Mouse (Mus musculus): ENCODE measurements around the gene Tango6. TPM values are rescaled to one million over a fixed set of nuclear protein-coding genes. Genes with fewer than 3 reads are reported as not detected.

Tango6 gene
- polyA plus RNA-seq, 1 experiment from 2014 or later: 13.3 TPM

DNA sequence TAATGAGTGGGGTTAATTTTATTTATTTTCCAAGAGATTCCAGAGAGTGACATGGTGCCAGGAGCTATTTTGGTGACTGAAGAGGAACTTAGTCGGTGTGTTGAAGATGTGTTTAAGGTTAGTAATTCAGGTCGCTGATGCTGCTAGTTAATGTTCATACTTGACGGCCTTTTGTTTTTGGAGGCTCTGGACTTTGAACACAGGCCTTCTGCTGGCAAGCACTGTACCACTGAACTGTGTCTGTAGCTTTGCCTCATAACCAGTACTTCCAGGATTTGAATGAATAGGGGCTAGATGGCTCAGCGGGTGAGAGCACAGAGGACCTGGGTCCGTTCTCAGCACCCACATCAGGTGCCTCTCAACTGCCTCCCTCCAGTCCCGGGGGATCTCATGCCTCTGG, 17.3 kb downstream of the Tango6 start:
- Histone ChIP-seq H3K4me3 (replicated peaks) (no peak overlapping the region), H3K36me3 (peaks cover 62% of the 10 kb centered on the region), H3K9ac (replicated peaks) (no peak overlapping the region), H3K27me3 (no peaks in the 10 kb centered on the region), H3K27ac (no peak overlapping the region), H3K4me1 (replicated peaks) (peaks cover 14% of the 10 kb centered on the region), H3K4me2 (no peak overlapping the region), H3K9me3 (no peaks in the 10 kb centered on the region)
- ATAC-seq (ENCODE audit: insufficient number of reproducible peaks, insufficient read depth, low FRiP score, low TSS enrichment, low read depth): no peak
- 92% methylated on average over 6 of the region's 6 CpGs for WGBS

DNA sequence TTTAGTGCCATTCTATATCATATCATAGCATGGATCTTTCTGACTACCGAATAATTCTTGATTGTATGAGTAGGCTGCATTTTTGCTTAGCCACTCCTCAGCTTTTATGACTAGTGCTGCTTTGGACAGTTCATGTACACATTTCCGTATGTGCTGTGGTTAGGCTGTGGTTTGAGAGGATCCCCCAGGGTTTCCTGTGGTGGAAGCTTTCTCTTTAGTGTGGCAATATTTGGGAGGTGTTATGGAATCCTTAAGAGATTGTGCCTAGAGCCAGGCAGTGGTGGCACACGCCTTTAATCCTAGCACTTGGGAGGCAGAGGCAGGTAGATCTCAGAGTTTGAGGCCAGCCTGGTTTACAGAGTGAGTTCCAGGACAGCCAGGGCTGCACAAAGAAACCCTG, 18.5 kb downstream of the Tango6 start:
- H3K4me2 ChIP-seq: no peak overlapping the region
- H3K9ac ChIP-seq (replicated peaks): no peak overlapping the region
- H3K27ac ChIP-seq: no peak overlapping the region
- ATAC-seq (ENCODE audit: insufficient number of reproducible peaks, insufficient read depth, low FRiP score, low TSS enrichment, low read depth): no peak
- H3K36me3 ChIP-seq: peaks cover 55% of the 10 kb centered on the region
- peaks cover 14% of the 10 kb centered on the region for H3K4me1 ChIP-seq (replicated peaks)
- no peaks in the 10 kb centered on the region for H3K9me3 ChIP-seq
- WGBS: 86% methylated on average over 3 of the region's 3 CpGs
- no peaks in the 10 kb centered on the region for H3K27me3 ChIP-seq
- H3K4me3 ChIP-seq (replicated peaks): no peak overlapping the region

DNA sequence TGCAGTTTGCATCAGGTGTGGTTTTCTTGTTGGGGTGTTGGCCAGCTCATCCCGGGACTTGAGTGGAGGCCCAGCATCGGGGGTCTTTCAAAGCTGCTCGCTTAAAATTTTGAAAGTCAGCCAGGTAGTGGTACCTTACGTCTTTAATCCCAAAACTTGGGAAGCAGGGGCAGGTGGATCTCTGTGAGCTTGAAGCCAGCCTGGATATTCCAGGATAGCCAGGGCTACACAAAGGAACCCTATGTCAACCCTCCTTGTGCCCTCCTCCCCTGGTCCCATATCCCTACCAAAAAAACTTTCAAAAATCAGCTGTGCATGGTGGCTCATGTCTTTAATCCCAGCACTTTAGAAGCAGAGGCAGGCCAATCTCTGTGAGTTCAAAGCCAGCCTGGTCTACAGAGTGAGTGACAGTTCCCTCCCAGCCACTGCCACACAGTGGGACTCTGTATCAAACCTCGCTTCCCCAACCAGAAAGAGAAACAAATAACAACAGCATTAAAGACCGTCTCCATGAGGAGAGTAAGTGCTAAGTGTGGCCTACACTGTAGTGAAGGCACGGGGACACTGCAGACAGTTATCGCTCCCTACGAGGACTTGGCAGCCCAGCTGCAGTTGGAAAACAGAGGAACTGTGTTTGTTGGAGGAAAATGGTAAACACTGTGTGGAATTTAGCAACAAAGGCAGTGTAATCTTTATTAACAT, 21.5 kb downstream of the Tango6 start:
- Histone ChIP-seq H3K4me2 (no peak overlapping the region), H3K27me3 (no peaks in the 10 kb centered on the region), H3K4me3 (replicated peaks) (no peak overlapping the region), H3K4me1 (replicated peaks) (peaks cover 9% of the 10 kb centered on the region), H3K27ac (peak overlapping the region; percentile 82), H3K9ac (replicated peaks) (no peak overlapping the region), H3K36me3 (peaks cover 31% of the 10 kb centered on the region), H3K9me3 (no peaks in the 10 kb centered on the region)
- 76% methylated on average over 9 of the region's 9 CpGs for WGBS
- ATAC-seq (ENCODE audit: insufficient number of reproducible peaks, insufficient read depth, low FRiP score, low TSS enrichment, low read depth): no peak

DNA sequence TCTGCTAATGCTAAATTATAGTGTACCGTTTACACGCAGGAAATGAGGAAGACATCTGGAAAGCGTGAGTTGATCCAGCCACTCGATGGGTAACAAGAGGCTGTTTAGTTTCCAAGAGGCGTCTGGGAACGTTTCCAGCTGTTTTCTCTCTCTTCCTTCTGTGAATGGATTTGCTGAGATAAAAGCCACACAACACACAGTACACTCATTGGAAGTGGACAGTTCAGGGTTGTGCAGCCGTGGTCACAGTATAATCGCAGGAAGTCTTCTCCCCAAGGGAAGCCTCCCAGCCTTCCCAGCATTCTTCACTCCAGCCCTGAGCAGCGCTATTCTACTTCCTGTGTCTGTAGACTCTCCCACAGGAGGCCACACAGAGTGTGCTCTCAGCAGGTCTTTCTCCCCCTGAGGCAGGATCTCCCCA, 22.0 kb downstream of the Tango6 start:
- no peak overlapping the region for H3K4me3 ChIP-seq (replicated peaks)
- peaks cover 25% of the 10 kb centered on the region for H3K36me3 ChIP-seq
- peak overlapping the region; percentile 82 for H3K27ac ChIP-seq
- H3K4me1 ChIP-seq (replicated peaks): peaks cover 9% of the 10 kb centered on the region
- no peaks in the 10 kb centered on the region for H3K9me3 ChIP-seq
- WGBS: 24% methylated on average over 9 of the region's 9 CpGs
- H3K27me3 ChIP-seq: no peaks in the 10 kb centered on the region
- no peak overlapping the region for H3K4me2 ChIP-seq
- H3K9ac ChIP-seq (replicated peaks): no peak overlapping the region
- ATAC-seq (ENCODE audit: insufficient number of reproducible peaks, insufficient read depth, low FRiP score, low TSS enrichment, low read depth): no peak

DNA sequence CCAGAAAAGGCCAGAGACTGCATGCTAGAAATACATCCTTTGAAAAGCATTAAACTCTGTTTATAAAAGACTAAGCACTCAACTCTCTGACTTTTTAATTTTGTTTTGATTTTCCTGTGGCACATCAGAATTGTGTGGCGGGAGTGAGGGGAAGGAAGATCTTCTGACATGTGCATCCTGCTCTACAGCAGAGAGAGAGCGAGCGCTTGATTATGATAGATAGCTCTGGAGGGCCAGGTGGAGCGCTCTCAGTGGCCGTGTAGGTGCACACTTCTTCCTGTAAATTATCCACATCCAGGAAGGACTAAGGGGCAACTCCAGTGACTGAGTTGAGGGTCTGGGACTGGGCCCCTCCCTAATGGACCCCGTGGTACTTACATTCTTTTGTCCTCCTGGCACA, 23.3 kb downstream of the Tango6 start:
- no peak for ATAC-seq (ENCODE audit: insufficient number of reproducible peaks, insufficient read depth, low FRiP score, low TSS enrichment, low read depth)
- WGBS: 89% methylated on average over 6 of the region's 6 CpGs
- peaks cover 13% of the 10 kb centered on the region; the same call in 1 of the 2 replicates for H3K36me3 ChIP-seq
- no peak overlapping the region for H3K4me2 ChIP-seq
- H3K4me3 ChIP-seq (replicated peaks): no peak overlapping the region
- H3K9ac ChIP-seq (replicated peaks): no peak overlapping the region
- H3K4me1 ChIP-seq (replicated peaks): peaks cover 9% of the 10 kb centered on the region
- no peaks in the 10 kb centered on the region for H3K9me3 ChIP-seq
- no peaks in the 10 kb centered on the region for H3K27me3 ChIP-seq
- no peak overlapping the region for H3K27ac ChIP-seq

DNA sequence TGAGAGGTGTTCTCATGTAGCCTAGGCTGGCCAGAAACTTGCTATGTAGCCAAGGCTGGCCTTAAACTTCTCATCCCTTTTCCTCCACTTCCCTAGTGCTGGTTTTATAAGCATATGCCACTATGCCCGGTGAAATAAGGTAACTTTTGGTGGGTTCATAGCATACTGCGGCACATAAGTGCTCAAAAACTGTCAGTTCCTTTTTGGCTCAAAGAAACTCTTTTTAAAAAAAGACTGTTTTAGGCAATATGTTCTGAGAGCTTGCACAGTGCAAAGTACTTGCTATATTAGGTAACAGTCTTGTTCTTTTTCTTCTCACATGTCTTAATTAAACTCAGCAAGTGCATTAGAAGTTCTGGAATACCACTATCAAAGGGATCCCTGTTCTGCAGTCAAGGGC, 27.1 kb downstream of the Tango6 start:
- no peak for ATAC-seq (ENCODE audit: insufficient number of reproducible peaks, insufficient read depth, low FRiP score, low TSS enrichment, low read depth)
- H3K4me3 ChIP-seq (replicated peaks): no peak overlapping the region

DNA sequence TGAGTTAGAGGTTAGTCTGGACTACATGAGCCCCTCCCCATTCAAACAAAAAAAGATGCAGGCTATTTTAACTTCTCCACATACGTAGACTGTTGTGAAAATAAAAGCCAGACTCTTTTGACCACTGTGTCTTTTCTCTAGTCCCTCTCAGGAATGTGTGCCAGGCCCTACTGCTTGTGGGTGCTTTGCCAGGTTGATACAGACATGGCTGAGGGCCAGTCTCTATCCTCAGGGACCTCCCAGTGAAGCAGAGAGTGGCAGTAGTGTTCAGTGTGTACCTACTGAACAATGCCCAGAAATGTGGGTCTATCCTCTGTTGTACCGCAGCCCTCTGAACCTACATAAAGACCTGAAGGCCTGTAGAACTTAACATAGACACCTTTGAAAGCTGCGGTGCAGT, 29.6 kb downstream of the Tango6 start:
- no peak for ATAC-seq (ENCODE audit: insufficient number of reproducible peaks, insufficient read depth, low FRiP score, low TSS enrichment, low read depth)
- no peaks in the 10 kb centered on the region for H3K27me3 ChIP-seq
- H3K36me3 ChIP-seq: peaks cover 3% of the 10 kb centered on the region; the same call in 1 of the 2 replicates
- H3K9me3 ChIP-seq: no peaks in the 10 kb centered on the region
- no peak overlapping the region for H3K4me2 ChIP-seq
- no peak overlapping the region for H3K27ac ChIP-seq
- H3K4me3 ChIP-seq (replicated peaks): no peak overlapping the region
- 90% methylated on average over 3 of the region's 3 CpGs for WGBS
- H3K4me1 ChIP-seq (replicated peaks): no peaks in the 10 kb centered on the region
- no peak overlapping the region for H3K9ac ChIP-seq (replicated peaks)

More for the DNA sequence above, 27.1 kb downstream of the Tango6 start:
- Histone ChIP-seq H3K4me1 (replicated peaks) (peaks cover 1% of the 10 kb centered on the region), H3K27me3 (no peaks in the 10 kb centered on the region), H3K27ac (no peak overlapping the region), H3K9me3 (no peaks in the 10 kb centered on the region), H3K4me2 (no peak overlapping the region), H3K36me3 (peaks cover 3% of the 10 kb centered on the region; the same call in 1 of the 2 replicates), H3K9ac (replicated peaks) (no peak overlapping the region)
- 97% methylated on average over 2 of the region's 2 CpGs for WGBS

DNA sequence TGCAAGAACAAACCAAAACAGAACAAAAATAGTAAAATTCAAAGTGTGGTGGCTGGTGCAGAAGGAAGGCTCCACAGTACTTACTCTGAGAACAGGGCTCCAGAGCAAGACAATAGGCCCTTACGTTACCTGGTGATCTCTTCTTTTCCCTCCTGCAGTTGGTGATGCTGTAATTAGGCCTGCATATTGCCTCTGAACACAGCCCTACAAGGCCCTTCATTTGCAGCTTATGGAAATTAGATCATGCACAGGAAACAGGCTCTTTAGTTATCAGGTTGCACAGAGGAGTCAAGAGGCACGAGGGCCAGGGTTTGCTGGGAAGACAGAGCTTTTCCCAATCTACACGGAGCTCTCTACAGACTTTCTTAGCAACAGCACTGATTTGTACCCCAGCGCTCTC, 31.4 kb downstream of the Tango6 start:
- Histone ChIP-seq H3K4me3 (replicated peaks) (no peak overlapping the region), H3K4me1 (replicated peaks) (peaks cover 4% of the 10 kb centered on the region), H3K9me3 (no peaks in the 10 kb centered on the region), H3K9ac (replicated peaks) (no peak overlapping the region), H3K4me2 (no peak overlapping the region), H3K27ac (no peak overlapping the region), H3K36me3 (peaks cover 3% of the 10 kb centered on the region; the same call in 1 of the 2 replicates), H3K27me3 (no peaks in the 10 kb centered on the region)
- 69% methylated on average over 4 of the region's 4 CpGs for WGBS
- ATAC-seq (ENCODE audit: insufficient number of reproducible peaks, insufficient read depth, low FRiP score, low TSS enrichment, low read depth): no peak

DNA sequence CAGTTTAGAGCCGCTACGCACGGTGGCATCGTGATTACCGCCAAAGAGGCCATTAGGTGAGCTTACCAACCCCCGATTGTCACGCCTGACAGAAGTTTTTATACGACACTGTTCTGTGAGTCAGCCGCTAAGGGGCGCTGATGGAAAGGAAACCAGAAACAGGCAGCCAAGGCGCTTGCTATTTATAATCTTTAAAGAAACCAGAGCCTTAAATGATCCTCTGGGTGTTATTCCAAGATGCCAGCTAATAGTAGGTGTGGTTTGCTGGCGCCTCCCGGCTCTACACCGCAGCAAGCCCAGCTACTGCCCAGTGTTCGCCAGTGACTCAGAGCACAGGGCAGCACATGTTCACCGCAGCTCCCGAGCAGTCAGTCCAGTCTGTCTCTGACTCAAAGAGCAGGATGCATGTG, 35.2 kb downstream of the Tango6 start:
- Histone ChIP-seq H3K4me3 (replicated peaks) (no peak overlapping the region), H3K36me3 (peaks cover 29% of the 10 kb centered on the region), H3K4me2 (peak overlapping the region; percentile 22; the same call in 1 of the 2 replicates), H3K4me1 (replicated peaks) (peaks cover 8% of the 10 kb centered on the region), H3K27ac (no peak overlapping the region), H3K9ac (replicated peaks) (no peak overlapping the region), H3K27me3 (no peaks in the 10 kb centered on the region), H3K9me3 (no peaks in the 10 kb centered on the region)
- ATAC-seq (ENCODE audit: insufficient number of reproducible peaks, insufficient read depth, low FRiP score, low TSS enrichment, low read depth): peak; percentile 47; the same call in 1 of the 2 replicates
- WGBS: 18% methylated on average over 17 of the region's 17 CpGs

DNA sequence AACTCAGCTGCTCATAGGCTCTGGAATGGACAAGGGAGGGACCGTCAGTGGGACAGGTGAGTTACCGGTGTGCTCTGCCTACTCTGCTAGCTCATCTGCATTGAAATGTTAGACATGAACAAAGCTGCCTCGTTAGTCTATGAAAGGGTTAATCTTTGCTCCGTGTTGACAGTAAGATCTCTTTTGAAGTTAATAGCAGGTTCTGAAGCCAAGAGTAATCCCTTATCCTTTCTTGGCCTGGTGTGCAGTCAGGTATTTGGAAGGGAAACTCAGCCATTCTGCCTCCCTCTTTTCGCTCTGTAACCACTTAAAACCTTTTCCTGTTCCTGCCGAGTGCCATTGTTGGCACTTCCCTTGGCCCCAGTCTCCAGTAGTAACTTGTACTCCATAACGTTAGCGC, 38.1 kb downstream of the Tango6 start:
- Histone ChIP-seq H3K27me3 (no peaks in the 10 kb centered on the region), H3K9me3 (no peaks in the 10 kb centered on the region), H3K27ac (no peak overlapping the region), H3K4me2 (no peak overlapping the region), H3K9ac (replicated peaks) (no peak overlapping the region), H3K4me3 (replicated peaks) (no peak overlapping the region), H3K4me1 (replicated peaks) (peaks cover 8% of the 10 kb centered on the region), H3K36me3 (peaks cover 36% of the 10 kb centered on the region)
- 52% methylated on average over 8 of the region's 8 CpGs for WGBS
- no peak for ATAC-seq (ENCODE audit: insufficient number of reproducible peaks, insufficient read depth, low FRiP score, low TSS enrichment, low read depth)

DNA sequence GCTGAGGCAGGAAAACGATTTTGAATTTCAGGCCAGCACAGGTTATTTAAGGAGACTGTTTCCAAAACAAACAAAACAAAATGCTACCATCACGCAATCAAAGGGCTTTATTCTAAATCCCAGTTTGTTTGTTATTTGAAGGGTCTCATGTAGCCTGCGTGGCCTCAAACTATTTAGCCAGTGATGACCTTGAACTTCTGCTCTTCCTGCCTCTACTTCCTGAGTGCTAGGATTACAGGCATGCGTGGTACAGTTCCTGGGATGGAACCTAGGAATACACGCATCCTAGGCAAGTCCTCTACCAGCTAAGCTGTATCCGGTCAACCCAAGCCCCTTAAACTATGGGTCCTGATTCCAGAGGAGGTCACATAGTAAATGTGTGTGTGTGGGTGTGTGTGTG, 39.6 kb downstream of the Tango6 start:
- no peak overlapping the region for H3K9ac ChIP-seq (replicated peaks)
- H3K27ac ChIP-seq: no peak overlapping the region
- peaks cover 44% of the 10 kb centered on the region for H3K36me3 ChIP-seq
- 78% methylated on average over 6 of the region's 6 CpGs for WGBS
- ATAC-seq (ENCODE audit: insufficient number of reproducible peaks, insufficient read depth, low FRiP score, low TSS enrichment, low read depth): no peak
- H3K9me3 ChIP-seq: no peaks in the 10 kb centered on the region
- H3K4me1 ChIP-seq (replicated peaks): peaks cover 13% of the 10 kb centered on the region
- H3K4me2 ChIP-seq: no peak overlapping the region
- H3K4me3 ChIP-seq (replicated peaks): no peak overlapping the region
- no peaks in the 10 kb centered on the region for H3K27me3 ChIP-seq

DNA sequence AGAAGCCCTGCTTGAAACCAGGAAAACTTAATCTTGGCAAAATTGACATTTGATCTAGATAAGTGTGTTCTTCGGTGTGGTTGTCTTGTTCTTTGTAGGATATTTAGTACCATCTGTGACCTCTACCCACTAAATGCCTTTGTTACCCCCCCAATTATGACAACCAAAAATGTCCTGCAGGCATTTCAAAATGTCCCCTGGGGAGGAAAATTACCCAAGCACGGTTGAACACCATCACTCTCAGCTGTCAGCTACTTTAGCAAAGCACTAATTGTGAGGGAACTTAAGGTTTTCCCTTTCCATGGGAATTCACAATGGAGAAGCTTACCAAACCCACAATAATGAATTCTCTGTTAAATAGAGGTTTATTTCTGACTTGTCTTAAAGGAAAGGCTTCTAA, 41.1 kb downstream of the Tango6 start:
- peaks cover 44% of the 10 kb centered on the region for H3K36me3 ChIP-seq
- no peak for ATAC-seq (ENCODE audit: insufficient number of reproducible peaks, insufficient read depth, low FRiP score, low TSS enrichment, low read depth)
- no peak overlapping the region for H3K27ac ChIP-seq
- peaks cover 10% of the 10 kb centered on the region for H3K4me1 ChIP-seq (replicated peaks)
- H3K4me2 ChIP-seq: no peak overlapping the region
- WGBS: 42% methylated on average over 2 of the region's 2 CpGs
- H3K9me3 ChIP-seq: no peaks in the 10 kb centered on the region
- no peak overlapping the region for H3K4me3 ChIP-seq (replicated peaks)
- no peak overlapping the region for H3K9ac ChIP-seq (replicated peaks)
- H3K27me3 ChIP-seq: no peaks in the 10 kb centered on the region

Data from limb, embryonic 12.5 days (tissue).